Mouse (Mus musculus) G1E (cell line): ENCODE measurements at regions not wholly inside any gene's neighbourhood (a gene's known extent, or its start where the extent isn't known, plus 50 kb on each side); places are given as distances from the start of the nearest gene placed in this dataset.

Experiments
- ATAC-seq: 2 replicates; pipeline ENCODE4 v1.8.0; 2016; ENCODE audit warnings: mild to moderate bottlenecking; ENCODE audit not compliant: insufficient number of reproducible peaks, poor library complexity, low FRiP score, severe bottlenecking; ENCODE audit errors: extremely low read depth
- DNase-seq: peaks from one replicate; pipeline ENCODE4 v3.0.0; 2012; ENCODE audit warnings: low spot score
- H3K27me3 ChIP-seq: 2 replicates; pipeline ENCODE4 v1.6.1; 2012; ENCODE audit warnings: mild to moderate bottlenecking, low read length, inconsistent platforms; ENCODE audit not compliant: insufficient read depth
- H3K36me3 ChIP-seq: replicated peaks from 2 replicates; pipeline ENCODE3; 2012; ENCODE audit warnings: mild to moderate bottlenecking, inconsistent platforms
- H3K4me1 ChIP-seq: 2 replicates; pipeline ENCODE4 v1.6.1; 2012; ENCODE audit warnings: low read depth, low read length, inconsistent platforms, mixed read lengths; ENCODE audit not compliant: insufficient read depth
- H3K4me3 ChIP-seq: 2 replicates; pipeline ENCODE4 v1.5.1; 2012; ENCODE audit warnings: low read depth, mild to moderate bottlenecking, inconsistent platforms, low read length, moderate library complexity, mixed read lengths
- H3K9me3 ChIP-seq: replicated peaks from 2 replicates; pipeline ENCODE4 v1.6.1; 2012; ENCODE audit warnings: inconsistent platforms
- CTCF ChIP-seq: IDR thresholded peaks from 2 replicates; pipeline ENCODE4 v1.5.1; 2012; ENCODE audit warnings: low read depth, low read length, inconsistent platforms, mixed read lengths
- GATA1 ChIP-seq: IDR thresholded peaks from 2 replicates; pipeline ENCODE4 v1.6.1; 2012; ENCODE audit warnings: borderline replicate concordance, low read length, inconsistent platforms, mixed read lengths
- GATA2 ChIP-seq: IDR thresholded peaks from 2 replicates; pipeline ENCODE4 v1.6.1; 2012; ENCODE audit warnings: low read depth, low read length, inconsistent platforms, borderline replicate concordance
- POLR2AphosphoS5 ChIP-seq: IDR thresholded peaks from 2 replicates; pipeline ENCODE4 v1.6.1; 2012; ENCODE audit warnings: low read depth, low read length, inconsistent platforms; ENCODE audit not compliant: insufficient replicate concordance
- TAL1 ChIP-seq: conservative IDR thresholded peaks from 2 replicates; pipeline ENCODE4 v1.6.1; 2012; ENCODE audit warnings: low read depth, low read length, inconsistent platforms, mixed read lengths

DNA sequence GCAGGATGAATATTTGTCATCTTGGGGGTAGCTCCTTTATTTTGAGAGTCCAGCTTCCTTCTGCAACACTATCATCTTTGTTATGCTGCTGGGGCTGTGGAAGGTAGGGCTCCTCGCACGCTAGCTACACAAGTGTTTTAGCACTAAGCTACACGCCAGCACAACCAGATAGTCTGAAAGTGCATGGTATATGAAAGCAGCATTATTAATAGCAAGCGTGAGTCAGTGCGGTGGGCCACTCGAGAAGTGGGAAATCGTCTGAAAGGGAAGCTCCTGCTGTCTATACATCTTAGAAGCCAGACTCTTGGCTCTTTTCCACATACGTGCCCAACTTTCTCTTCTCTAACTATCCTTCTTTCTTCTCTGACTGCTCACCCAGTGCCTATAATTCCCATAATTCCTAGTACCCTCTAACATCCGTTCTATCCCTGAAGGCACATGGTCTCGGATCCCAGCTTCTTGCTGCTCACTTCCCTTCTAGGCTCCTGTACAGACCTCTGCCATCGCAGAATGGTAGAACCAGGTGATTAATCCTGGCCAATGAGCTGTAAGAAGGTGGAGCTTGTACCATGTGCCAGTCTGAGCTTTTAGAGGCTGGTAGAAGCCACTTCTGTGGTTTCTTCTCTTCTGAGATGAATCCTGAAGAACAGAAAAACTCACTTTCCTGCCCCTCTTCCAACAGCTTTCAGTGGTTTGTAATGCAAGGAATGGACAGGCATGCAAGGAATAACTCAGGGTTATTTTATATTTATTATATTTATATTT lies 55.5 kb downstream of the E030025P04Rik start:
- no peaks in the 10 kb centered on the region for H3K4me1 ChIP-seq
- DNase-seq (no peak), ATAC-seq (no peak)
- no peak overlapping the region for H3K4me3 ChIP-seq
- peaks cover 57% of the 10 kb centered on the region for H3K9me3 ChIP-seq
- H3K36me3 ChIP-seq, result no peaks in the 10 kb centered on the region
- TF ChIP-seq CTCF (no peak), GATA1 (no peak), POLR2AphosphoS5 (no peak)
- no peaks in the 10 kb centered on the region for H3K27me3 ChIP-seq

DNA sequence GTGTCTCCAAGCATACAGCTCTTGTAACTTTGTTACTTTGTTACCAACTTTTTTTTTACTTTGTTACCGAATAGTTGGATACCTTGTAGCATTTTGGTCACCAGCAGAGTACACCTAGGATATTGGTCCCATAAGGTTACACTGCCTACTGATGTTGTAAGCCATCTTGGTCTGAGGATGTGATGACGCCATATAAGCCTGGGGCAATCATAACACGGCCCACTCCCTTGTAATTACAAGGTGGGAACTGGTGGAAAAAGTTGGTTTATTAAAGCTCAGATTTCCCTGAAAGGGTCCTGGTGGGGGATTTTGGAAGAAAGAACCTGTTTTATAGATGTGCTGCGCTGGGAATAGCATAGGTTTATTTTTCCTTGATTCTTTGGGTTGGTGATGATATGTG lies 62.2 kb downstream of the E030025P04Rik start:
- H3K9me3 ChIP-seq, result peaks cover 64% of the 10 kb centered on the region
- H3K4me1 ChIP-seq, result no peaks in the 10 kb centered on the region
- no peaks in the 10 kb centered on the region for H3K27me3 ChIP-seq
- H3K36me3 ChIP-seq, result no peaks in the 10 kb centered on the region
- ATAC-seq (no peak), DNase-seq (no peak)
- TF ChIP-seq CTCF, result no peak
- TF ChIP-seq GATA2, result no peak
- TF ChIP-seq TAL1, result no peak
- TF ChIP-seq POLR2AphosphoS5, result no peak
- no peak for TF ChIP-seq GATA1
- H3K4me3 ChIP-seq, result no peak overlapping the region

- H3K9me3 ChIP-seq, result peaks cover 62% of the 10 kb centered on the region
- no peak for ATAC-seq
- no peak overlapping the region for H3K4me3 ChIP-seq
- TF ChIP-seq CTCF, result no peak
- TF ChIP-seq GATA1, result no peak
- no peak for TF ChIP-seq GATA2
- TF ChIP-seq POLR2AphosphoS5, result no peak
- TF ChIP-seq TAL1, result no peak
- no peaks in the 10 kb centered on the region for H3K36me3 ChIP-seq
- no peak for DNase-seq
- H3K4me1 ChIP-seq, result no peaks in the 10 kb centered on the region
- no peaks in the 10 kb centered on the region for H3K27me3 ChIP-seq
Measured at GRCm38 (mm10) chr11:109081454-109081853, 62.7 kb downstream of the E030025P04Rik start.

GRCm38 (mm10) chr11:109080847-109081415 lies 63.2 kb downstream of the E030025P04Rik start:
- DNase-seq (no peak), ATAC-seq (no peak)
- peaks cover 61% of the 10 kb centered on the region for H3K9me3 ChIP-seq
- H3K27me3 ChIP-seq, result no peaks in the 10 kb centered on the region
- no peak overlapping the region for H3K4me3 ChIP-seq
- H3K4me1 ChIP-seq, result no peaks in the 10 kb centered on the region
- no peak for TF ChIP-seq GATA1
- TF ChIP-seq POLR2AphosphoS5, result no peak
- TF ChIP-seq TAL1, result no peak
- TF ChIP-seq GATA2, result no peak
- TF ChIP-seq CTCF, result no peak
- no peaks in the 10 kb centered on the region for H3K36me3 ChIP-seq

GRCm38 (mm10) chr11:109079466-109079865 lies 64.7 kb downstream of the E030025P04Rik start:
- Histone ChIP-seq H3K4me1 (no peaks in the 10 kb centered on the region), H3K36me3 (no peaks in the 10 kb centered on the region), H3K4me3 (no peak overlapping the region), H3K9me3 (peaks cover 69% of the 10 kb centered on the region), H3K27me3 (no peaks in the 10 kb centered on the region)
- ATAC-seq, result no peak
- TF ChIP-seq GATA2, result no peak
- TF ChIP-seq GATA1, result no peak
- no peak for TF ChIP-seq POLR2AphosphoS5
- no peak for TF ChIP-seq TAL1
- no peak for TF ChIP-seq CTCF
- no peak for DNase-seq

- DNase-seq (no peak), ATAC-seq (no peak)
- Histone ChIP-seq H3K4me3 (no peak overlapping the region), H3K9me3 (peaks cover 74% of the 10 kb centered on the region), H3K4me1 (no peaks in the 10 kb centered on the region), H3K27me3 (no peaks in the 10 kb centered on the region), H3K36me3 (no peaks in the 10 kb centered on the region)
- no peak for TF ChIP-seq GATA1
- TF ChIP-seq TAL1, result no peak
- TF ChIP-seq POLR2AphosphoS5, result no peak
- no peak for TF ChIP-seq GATA2
- no peak for TF ChIP-seq CTCF
Measured at GRCm38 (mm10) chr11:109076587-109077417, 67.4 kb downstream of the E030025P04Rik start.
